Mouse (Mus musculus) brain, embryonic 14.5 days (tissue): ENCODE measurements around the gene Tbl1xr1. TPM values are rescaled to one million over a fixed set of nuclear protein-coding genes. Genes with fewer than 3 reads are reported as not detected.
A peak's percentile ranks its signal among the peaks of the same experiment; 100 is the strongest.

Experiments
- DNase-seq: peaks from one replicate; pipeline ENCODE4 v3.0.0-alpha.2; 2011; ENCODE audit warnings: low read depth
- CTCF ChIP-seq: fragments of 200-500 bp; IDR thresholded peaks from 2 replicates; pipeline ENCODE4 v1.5.1; 2012; ENCODE audit warnings: inconsistent platforms, mild to moderate bottlenecking, moderate library complexity, borderline replicate concordance; ENCODE audit not compliant: insufficient read depth, insufficient read length; ENCODE audit errors: extremely low read depth
- POLR2A ChIP-seq: fragments of 200-500 bp; IDR thresholded peaks from 2 replicates; pipeline ENCODE4 v1.6.1; 2012; ENCODE audit warnings: mild to moderate bottlenecking, inconsistent platforms, borderline replicate concordance; ENCODE audit not compliant: poor library complexity, insufficient read depth, insufficient read length, severe bottlenecking; ENCODE audit errors: extremely low read depth
- polyA plus RNA-seq: library from polyadenylated mRNA; depleted of rRNA; stranded (reverse); fragments of >200 nt; gene quantifications from 2 replicates; pipeline ENCODE4 v1.2.3, GENCODE M21; 2012; rRNA removed

Gene Tbl1xr1
- polyA plus RNA-seq: 22.6 and 36.1 TPM in 2 replicates

DNA sequence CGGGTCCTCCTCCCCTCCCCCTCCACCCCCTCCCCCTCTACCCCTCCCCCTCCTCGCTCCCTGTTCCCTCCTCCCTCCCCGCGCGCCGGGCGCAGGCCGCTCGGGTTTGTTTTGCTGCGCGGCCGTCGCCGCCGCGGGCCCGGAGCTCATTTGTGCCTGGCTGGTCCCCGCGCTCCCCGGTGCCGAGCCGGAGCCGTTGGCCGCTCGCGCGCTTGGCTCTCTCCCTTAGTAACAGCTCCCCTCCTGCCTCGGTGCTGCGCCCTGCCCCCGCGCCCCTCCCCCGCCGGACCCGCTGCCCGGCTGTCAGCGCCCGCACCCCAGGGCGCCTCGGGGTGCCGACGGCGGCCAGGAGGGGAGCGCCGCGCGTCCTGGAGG, at the start of gene Tbl1xr1:
TSS of gene Tbl1xr1 (plus strand) at position 92 of the 375 bp plus-strand sequence.
- DNase-seq: peak; percentile 98
- TF ChIP-seq POLR2A (no peak), CTCF (no peak)

DNA sequence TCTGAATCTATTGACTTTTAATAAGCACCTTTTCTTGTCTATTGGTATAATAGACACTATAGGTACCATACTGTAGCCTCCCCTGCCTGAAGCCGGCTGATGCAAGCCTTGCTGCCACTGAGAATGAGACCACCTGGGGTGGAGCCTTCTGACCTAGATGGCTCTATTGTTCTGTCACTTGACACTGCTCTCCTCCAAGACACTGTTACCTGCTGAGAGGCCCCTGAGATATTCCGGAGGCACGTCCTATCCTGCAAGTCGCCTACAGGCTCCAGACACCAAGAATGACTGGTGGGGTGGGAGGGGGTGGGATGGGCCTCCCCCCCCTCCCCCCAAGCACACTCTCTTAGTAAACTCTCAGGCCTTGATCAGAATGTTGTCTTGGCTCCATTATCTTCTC, 38.4 kb upstream of the Tbl1xr1 start:
- DNase-seq: no peak
- TF ChIP-seq CTCF: no peak
- TF ChIP-seq POLR2A: no peak

DNA sequence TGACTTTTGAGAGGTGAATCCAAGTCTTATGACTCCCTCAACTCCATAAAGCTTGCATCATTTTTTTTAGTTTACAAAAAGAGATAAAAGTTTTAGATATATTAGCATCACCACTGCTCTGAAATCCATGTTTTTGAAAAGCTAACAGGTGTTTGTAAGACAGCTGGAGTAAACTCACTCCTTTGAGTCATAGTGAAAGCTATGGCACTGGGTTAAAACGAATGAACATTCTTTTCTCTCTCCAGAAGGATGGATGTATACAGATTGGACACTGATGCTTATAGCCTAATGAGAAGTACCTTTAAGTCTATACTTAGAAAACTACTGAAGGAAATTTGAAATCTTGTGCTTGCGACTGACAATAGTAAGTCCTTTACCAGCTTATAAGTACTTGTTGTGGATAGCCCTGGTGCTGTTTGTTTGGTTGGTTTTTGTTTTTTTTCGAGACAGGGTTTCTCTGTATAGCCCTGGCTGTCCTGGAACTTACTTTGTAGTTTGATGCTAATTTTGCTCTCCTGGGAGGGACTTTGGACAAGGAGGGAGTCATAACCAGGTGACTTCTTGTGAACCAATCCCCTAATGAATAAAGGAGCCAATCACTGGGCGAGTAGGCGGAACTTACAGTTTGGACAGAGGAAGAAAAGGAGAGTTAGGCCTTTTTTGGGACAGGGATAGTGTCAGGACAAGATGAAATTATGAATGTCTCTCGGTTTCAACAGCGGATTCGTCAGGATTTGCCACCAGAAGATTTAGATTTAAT, 37.2 kb upstream of the Tbl1xr1 start:
- no peak for DNase-seq
- no peak for TF ChIP-seq CTCF
- no peak for TF ChIP-seq POLR2A

DNA sequence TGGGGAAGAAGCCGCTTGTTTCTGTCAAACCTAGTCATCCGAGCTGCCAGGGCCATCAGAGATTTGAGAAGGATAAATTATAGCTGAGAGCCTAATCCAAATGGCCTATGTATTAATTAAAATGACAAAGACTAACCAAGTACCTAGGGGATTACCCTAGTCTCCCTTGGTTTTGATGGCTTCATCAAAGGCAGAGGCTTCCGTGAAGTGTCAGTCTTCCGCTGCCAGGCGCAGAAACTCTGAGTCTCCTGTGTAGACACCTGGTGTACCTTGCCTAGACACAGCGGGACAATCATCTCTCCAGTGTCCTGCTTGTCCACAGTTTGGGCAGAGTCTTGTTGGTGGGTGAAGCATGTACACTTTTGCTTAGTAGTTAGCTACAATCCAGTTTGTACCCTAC, 35.8 kb upstream of the Tbl1xr1 start:
- TF ChIP-seq POLR2A: no peak
- no peak for TF ChIP-seq CTCF
- DNase-seq: peak; percentile 35

DNA sequence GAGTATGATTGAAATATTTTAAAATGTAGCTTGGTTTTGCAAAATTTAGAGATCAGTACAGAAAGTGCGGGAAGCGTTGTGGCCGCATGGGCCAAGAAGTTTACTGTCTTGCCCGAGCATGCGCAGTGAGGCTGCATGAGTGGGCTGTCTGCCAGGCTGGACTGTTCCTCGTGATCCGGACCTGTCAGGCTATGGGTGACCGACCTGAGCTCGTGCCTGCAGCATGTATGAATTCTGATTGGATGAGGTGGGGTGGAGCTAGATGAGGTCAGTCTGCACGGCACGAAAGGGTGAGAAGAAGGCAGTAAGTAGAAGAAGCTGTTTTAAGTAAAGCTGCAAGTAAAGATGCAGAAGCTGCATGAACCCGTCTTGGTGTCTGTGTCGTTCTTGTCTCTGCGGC, 29.2 kb upstream of the Tbl1xr1 start:
- TF ChIP-seq CTCF (no peak), POLR2A (no peak)
- no peak for DNase-seq

DNA sequence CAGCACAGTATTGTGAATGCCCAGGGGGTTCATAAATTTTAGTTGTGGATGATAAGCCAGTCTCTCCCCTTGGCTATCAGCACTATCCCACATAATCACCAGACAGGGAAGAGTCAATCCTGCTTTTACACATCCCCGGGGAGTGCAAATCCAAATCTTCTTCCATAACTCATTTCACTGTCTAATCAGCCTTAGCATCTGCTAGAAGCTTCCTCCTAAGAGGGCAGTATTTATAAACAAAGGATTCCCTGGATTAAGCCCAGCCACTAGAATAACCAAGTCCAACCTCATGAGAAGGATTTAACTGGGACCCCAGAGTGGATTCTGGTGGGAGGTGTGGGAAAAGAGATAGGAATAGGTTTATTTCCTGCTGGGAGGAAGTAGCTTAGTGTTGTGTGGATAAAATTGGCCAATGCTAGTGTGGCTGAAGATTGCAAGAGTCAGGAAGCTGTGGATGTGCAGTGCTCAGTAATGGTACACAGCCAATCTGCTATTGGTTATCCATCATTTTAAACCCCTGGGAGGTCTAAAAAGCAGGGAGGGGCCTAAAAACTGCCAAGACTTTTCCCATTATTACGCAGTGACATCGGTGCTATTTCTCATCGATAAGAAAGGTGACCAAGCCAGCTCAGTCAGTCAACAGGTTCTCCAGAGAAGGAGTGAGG, 19.7 kb upstream of the Tbl1xr1 start:
- TF ChIP-seq CTCF (no peak), POLR2A (no peak)
- DNase-seq: no peak

DNA sequence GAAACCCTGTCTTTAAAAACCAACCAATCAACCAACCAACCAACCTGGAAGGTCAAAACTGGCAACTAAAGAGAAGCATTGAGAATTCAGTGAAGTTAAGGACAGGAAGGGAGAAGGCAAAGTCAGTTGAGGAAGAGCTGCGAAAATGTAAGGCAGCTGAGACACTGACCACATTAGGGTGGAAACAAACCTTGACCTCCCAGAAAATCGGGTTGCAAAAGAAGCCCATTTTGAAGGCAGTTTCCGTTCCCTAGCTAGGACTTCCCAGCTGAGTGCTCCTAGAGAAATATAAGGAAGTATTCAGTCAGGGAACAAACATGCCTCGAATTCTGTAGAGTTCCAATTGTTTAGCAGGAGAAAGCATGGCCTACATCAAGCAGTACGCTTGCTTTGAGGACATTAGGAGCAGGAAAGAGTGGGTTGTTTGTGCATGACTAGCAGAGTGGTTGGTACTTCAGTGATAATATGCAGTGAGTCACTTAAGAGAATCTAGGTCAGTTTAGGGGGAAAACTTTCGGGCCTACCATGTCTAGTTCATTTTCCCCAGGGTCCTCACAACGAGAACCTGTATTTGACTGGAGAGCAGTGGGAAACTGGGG, 18.1 kb upstream of the Tbl1xr1 start:
- DNase-seq: no peak
- no peak for TF ChIP-seq CTCF
- no peak for TF ChIP-seq POLR2A

DNA sequence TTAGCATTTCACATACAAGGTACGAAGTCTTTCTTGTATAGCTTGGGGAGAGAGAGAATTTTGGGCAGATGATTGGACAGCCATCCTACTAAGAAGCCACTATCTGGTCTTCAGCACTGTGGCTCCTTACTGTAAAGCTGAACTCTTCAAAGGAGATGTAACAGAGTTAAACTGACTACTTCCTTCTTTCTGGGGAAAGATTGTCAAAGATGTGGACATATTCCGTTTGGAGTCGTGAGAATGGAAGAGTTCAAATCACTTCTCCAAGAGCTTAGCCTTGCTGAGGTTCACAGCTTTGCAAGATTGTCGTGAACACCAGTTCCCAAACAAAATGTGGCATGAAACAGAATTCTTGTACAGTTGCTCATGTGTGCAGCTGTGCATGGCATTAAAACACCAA, 15.3 kb upstream of the Tbl1xr1 start:
- TF ChIP-seq POLR2A: no peak
- TF ChIP-seq CTCF: no peak
- no peak for DNase-seq

DNA sequence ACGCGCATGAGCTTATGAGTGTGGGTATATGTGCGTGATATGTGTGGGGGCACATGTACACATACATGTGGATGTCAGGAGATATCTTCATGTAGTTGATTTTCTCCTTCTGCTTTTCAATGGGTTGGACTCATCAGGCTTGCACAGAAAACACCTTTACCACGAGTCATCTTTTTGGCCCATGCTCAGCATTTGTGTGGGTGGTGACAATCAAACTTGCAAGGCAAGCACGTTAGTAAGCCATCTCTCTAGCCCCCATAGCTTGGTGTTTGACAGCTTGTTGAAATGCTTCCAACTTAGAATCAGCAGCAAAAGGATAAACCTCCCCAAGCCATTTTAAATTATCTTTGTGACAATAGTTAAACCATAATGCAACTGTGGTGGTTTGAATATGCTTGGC, 7.8 kb upstream of the Tbl1xr1 start:
- DNase-seq: no peak

DNA sequence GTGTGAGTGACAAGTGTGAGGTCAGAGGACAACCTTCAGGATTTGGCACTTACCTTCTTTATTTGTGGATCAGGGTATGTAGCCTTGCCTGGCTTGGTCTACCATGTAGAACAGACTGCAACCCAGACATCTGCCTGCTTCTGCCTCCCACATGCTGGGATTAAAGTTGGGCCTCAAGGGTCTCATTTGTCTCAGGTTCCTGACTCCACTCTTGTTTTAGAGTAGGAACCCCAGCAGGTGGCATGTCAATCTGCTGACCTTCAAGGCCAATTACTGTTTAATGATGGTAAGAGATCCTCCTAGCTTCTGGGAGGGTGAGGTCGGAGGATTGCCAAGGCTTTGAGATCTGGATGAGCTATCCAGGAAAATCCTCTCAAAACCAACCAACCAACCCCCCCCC, 2.5 kb upstream of the Tbl1xr1 start:
- TF ChIP-seq POLR2A (no peak), CTCF (no peak)

More for the DNA sequence above, 7.8 kb upstream of the Tbl1xr1 start:
- TF ChIP-seq POLR2A: no peak
- TF ChIP-seq CTCF: no peak

DNA sequence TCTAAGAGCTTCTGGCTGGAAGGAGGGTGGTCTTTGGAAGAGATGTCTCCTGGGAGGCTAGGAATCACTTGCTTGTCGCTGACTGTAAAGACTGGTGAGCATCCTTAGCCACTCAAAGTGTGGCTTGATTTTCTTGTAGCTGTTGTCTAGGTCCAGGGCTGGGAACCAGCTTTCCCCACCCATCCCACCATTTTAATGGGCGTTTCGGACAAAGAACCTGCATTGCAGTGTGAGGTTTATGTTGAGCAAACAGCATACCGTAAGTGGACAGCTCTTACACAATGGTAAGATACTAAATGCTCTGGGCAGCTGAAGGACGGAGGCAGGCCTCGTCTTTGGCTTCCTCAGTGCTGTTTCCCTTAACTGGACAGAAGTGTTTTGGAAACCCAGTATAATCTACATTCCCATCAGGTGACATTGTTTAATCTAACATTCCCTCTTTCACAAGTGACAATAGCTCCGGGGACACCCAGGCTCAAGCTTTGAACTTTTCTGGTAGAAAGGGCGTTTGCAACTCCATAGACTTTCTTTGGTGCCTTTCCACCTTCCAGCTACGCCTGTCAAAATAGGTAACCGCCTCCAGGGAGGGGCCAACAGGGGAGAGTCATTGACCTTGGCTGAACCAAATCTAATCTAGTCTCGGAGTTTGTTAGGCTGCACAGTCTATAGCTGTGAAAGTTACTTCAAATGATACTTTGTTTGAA, 1.7 kb upstream of the Tbl1xr1 start:
- TF ChIP-seq POLR2A (no peak), CTCF (no peak)
- peak; percentile 23 for DNase-seq

More for the DNA sequence above, 2.5 kb upstream of the Tbl1xr1 start:
- no peak for DNase-seq

DNA sequence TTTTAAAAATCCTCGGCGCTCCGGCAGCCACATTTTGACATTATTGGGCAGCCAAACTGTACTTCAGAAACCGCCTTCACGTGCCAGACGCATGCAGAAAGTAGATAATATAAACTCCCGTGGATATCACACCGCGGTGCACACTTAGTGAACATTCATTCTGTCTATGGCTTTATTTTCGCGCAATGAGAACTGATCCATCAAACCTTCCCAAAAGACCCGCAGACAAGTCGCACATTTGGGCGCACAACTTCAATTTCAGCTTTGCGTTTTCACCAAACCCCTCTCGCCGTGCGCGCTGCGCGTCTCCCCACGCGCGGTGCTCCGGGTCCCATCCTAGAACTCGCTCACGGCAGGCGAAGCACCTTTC, 950 bp upstream of the Tbl1xr1 start:
- TF ChIP-seq POLR2A (no peak), CTCF (no peak)
- no peak for DNase-seq
